Mouse (Mus musculus) urinary bladder, postnatal 10 days (tissue): ENCODE results near the gene Cltb.

Experiments
- DNase-seq: peaks from one replicate; pipeline ENCODE4 v3.0.0; 2022; ENCODE audit warnings: low spot score

The Cltb gene

DNA sequence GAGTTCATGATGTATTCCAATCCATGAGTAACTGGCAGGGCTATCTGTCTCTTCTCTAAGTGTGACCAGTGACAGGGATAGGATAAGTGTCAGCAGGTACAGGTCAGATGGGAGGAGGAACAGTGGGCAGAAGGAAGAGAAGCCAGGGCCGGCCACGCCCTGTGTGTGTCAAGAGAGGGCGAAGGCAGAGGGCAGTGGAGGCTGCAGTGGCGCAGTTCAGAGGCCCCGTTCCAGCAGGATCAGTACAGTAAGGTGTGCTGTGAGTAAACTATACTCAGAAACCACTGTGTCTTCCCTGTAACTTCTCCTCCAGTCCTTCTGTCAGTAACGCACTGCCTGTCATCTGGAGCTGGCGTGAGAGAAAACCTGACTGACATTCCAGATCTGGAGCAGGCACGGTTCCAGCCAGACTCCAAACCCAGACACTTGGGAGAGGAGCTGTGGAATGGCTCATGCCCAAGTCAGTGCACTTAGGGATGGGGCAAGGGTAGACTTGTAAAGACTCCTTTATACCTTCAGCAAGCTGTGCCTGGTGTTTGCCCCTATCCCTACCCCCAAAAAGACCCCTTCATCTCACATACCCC is 14.9 kb downstream of the Cltb start:
- no peak for DNase-seq

DNA sequence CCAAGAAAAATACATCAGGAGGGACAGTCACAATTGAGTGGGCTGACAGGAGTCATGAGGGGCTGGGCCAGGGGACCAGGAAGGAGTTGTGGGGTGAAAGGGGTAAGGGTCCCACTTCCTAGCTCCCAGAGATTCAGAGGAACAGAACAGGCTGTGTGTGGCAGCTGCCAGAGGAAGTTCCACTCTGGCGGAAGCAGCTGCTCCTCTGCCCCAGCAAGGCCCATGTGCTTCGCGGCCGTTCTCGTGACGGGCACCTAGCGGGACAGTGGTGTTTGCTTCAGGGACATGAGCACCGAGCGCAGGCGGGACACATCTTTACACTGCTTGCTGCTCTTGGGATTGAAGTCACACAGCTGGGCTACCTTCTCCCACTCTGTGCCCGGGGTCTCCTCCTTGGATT is 17.5 kb downstream of the Cltb start:
- no peak for DNase-seq

DNA sequence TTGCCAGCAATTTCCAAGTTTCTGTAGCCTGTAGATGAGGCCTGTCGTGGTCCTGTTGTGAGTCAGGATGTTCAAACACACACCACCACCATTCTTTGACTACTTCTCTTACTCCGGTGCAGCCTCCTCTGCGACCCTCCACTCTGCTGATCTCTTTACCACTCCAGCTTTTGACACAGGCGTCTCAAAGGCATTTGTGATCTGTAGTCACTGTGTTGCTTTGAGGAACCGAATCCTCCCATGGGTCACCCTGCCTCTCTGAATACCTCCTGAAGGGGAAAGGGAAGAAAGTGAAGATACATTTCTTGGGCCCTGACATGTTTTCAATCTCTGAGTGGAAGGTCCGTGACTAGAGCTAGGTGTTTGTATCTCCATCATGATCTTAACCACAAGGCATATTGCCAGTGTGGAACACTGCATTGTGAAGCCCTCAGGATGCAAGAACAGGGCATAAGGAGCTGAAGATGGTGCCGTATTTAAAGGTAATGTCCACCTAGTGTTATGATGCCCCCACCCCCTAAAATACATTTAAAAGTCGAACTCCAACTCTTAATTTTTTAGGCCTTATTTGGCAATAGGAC is 19.3 kb downstream of the Cltb start:
- no peak for DNase-seq

DNA sequence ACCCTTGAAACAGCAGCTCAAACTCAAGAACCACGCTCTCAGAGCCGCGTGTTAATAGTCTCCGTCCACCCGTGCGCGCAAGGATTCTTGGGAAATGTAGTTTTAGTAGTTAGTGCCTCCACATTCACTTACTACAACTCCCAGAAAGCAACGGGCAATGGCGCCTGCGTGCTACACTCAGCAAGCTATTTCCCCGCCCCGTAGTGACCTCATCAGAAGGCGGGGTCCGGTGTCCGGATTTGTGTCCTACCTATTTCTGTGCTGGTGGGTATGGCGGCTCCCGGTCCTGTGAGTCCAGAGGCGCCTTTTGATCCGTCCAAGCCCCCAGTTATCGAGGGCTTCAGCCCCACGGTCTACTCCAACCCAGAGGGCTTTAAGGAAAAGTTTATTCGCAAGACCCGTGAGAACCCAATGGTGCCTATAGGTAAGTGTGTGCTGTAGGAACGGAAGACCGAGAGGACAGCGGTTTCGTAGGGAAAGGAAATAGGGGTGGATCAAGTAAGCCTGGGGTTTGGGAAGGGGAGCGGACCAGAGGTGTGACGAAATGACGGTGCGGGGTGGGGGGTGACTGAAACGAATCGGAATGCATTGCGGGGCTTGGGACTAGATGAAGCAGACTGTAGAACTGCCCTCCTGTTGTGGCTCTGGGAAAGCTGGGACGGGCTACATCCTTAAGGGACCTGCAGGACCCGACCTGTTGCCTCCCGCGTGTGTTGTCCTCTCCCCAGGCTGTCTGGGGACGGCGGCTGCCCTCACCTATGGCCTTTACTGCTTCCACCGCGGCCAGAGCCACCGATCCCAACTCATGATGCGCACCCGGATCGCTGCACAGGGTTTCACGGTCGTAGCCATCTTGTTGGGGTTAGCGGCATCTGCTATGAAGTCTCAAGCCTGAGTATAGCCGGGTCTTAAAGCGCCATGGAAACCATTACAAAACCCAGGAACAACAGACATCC is 20.9 kb downstream of the Cltb start, which contains the start of the genes Nop16 and Higd2a:
Gene Nop16 (minus strand): TSS at position 95 of the 956 bp plus-strand sequence.
Gene Higd2a (plus strand): TSS at position 212 of the 956 bp plus-strand sequence.
- DNase-seq = peak; percentile 75

DNA sequence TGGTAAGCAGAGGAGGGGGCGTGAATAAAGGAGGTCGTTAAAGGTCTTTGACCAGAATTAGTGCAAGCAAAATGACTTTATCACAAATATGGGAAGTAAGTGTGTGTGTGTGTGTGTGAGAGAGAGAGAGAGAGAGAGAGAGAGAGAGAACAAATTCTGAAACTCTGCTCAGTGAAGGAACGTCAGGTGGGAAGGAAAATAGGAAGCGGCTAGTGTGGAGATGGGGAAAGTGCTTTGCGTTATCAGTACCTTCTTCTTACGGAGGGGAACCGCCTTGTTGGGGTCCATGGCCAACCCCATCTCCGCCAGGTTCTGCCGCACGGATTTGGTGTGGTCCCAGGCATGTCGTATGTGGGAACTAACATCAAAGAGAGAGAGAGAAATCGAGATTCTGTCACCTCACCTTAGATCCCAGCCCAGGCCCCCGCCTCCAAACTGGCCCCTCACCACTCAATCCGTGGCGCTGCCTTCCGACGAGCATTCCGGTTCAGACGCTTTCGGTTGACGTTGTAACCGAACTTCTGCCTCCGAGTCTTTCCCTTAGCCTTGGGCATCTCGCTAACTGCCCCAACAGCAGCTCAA is 21.6 kb downstream of the Cltb start:
- DNase-seq = no peak

DNA sequence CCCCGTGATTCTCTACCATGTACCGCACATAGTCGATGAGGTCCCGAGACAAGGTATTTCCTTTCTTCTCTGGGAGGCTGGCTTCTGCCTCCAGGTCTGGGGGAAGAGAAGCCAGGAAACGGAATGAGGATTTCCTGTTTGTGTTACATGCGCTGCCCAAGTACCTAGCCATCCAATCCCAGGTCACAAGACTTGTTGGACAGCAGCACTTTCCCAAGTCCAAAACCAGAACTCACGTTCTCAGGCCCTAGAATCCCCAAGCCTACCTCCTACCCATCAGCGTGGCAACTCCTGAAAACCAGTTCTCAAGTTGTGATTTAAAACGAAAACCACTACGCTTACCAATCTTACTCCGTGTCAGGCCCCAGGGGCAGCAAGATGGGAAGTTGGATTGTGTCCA is 25.3 kb downstream of the Cltb start:
- DNase-seq = no peak

DNA sequence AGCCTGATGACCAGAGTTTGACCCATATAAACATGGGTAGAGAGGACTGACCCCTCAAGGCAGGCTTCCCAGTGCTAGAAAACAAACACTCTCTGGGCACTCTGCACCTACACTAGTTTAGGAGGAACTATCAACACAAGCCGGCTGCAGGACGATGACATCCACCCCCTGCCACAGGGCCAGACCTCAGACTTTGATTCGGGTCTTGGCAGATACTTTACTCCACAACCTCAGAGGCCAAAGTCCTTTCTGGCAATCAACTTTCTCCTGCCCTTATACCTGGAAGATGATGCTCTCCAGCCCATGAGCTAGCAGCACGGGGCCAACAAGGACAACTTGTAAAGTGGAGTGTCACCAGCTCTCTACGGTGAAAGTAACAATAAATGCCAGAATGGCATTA is 28.3 kb downstream of the Cltb start:
- DNase-seq = no peak

DNA sequence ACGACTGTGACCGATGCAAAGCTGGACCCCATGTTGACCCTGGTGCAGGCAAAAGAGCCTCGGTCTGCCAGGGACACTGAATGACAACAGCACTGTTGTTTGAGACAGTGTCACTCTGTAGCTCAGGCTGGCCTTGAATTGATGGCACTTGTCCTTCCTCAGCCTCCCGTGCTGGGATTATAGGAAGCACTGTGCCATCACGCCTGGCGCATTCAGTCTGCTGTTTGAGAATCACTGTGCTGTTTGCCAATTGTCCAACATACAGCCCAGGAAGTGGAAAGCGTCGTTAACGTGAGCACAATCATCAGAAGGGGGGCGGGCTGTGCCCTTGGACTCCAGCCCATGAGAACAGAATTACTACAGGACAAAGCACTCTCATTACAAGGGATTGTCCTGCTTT is 29.0 kb downstream of the Cltb start:
- DNase-seq = no peak

DNA sequence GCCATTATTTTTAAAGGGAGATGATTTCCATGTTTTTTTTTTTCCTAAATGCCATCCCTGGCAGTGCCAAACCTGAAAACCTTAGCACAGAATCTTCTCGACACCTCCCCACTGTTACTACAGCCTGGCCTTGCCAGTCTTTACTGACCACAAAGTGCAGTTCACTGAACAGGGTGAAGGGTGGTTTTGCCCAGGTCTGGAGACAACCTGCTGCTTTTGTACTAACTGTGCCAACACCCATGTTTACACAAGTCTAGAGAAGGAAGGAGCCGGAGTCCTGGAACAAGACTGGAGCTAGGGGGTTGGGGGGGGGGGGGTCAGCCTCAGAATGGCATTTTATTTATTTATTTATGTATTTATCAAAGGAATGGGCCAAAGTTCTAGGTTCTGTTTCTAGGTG is 29.8 kb downstream of the Cltb start:
- DNase-seq = no peak

DNA sequence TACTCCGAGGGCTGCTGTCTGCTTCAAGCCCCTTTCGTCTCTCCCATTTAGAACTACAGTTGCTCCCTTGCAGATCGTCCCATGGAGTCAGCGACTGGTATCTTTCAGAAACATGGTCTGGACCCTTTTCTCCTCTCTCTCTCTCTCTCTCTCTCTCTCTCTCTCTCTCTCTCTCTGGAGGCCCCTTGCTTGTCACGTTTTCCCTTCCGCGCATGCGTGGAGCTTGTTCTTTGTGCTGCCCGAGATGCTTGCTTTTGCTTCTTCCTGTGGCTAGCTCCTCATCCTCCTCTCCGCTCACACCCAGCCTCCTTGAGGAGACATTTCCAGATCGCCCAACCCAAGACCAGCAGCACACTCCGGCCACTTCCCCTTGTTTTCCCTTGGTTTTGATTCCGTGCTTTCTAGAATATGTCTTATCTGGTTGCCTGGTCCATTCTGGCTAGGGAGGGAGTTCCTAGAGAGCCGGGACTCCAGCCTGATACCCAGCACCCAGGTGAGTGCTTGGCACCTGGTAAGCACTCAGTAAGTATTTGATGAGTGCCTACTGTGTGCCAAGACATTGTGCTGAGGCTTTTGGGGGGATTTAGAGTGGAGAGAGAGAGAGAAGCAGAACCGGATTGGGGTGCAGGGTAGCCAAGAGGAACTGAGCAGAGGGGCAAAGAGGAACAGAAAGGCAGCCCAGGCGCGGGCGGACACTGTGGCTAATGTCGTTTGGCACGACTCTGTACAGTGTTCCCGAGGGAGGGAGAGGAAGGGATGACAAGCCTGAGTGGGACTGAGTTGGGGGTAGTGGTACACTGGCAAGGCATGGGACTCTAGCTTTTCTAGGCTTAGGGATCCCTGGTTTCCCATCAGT is 33.3 kb downstream of the Cltb start:
- DNase-seq = no peak

DNA sequence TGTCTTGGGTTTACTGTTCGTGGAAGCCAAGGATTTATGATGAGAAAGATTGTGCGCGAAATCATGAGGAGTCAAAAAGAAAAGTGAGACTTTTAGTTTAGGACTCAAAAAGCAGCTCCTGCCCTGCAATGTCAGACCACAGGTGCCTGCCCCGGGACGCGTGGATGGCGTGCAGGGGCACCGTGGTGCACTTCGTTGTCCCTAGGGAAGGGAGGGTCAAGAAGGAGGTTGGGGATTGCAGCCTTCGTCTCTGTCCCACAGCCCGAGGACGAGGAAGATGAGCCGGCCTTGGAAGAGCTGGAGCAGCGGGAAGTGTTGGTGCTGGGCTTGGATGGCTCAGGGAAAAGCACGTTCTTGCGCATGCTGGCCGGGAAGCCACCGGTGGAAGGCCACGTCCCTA is 35.7 kb downstream of the Cltb start:
- DNase-seq = no peak

DNA sequence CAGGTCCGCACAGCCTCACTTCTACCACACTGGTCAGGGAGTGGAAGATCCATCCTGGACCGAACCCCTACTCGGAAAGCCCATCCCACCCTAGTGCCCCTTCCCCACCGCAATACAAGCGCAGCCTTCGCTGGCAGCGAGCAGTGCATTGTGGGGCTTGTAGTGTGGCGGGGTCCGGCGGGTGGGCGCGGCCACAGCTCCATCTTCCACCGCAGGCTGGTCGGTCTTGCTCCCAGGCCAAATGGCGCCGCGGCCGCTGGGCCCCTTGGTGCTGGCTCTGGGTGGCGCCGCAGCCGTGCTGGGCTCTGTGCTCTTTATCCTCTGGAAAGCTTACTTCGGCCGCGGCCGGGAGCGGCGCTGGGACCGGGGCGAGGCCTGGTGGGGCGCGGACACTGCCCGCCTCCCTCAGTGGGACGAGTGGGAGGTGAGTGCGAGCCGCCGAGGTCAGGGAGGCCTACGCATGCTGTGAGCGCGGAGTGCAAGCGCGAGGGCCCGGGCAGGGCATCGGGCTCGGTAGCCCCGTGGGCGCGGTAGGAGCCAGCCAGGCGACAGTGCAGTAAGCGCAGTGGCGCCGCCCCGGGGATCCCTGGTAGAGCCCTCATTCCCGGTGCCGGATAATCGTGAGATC is 36.2 kb downstream of the Cltb start, which contains the start of gene Arl10:
Gene Arl10 (plus strand): TSS at position 162 of the 628 bp plus-strand sequence.
- DNase-seq = peak; percentile 41

DNA sequence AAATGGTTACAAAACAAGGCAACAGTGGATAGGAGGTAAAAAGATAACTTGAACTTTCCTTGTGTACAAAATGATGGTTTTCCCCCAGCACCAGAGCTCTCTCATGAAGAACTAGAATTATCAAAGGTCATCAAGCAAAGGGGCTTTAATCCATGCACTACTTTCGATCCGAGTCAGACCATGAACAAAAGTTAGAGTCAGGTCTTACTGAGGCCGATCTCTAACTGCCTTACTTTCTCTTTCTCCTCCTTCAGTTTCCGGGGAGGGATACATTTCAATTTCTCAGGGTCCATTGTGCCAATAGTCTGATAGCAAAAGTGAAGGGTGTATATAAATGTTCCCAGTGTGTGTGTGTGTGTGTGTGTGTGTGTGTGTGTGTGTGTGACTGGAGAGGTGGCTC is 38.5 kb downstream of the Cltb start:
- no peak for DNase-seq

DNA sequence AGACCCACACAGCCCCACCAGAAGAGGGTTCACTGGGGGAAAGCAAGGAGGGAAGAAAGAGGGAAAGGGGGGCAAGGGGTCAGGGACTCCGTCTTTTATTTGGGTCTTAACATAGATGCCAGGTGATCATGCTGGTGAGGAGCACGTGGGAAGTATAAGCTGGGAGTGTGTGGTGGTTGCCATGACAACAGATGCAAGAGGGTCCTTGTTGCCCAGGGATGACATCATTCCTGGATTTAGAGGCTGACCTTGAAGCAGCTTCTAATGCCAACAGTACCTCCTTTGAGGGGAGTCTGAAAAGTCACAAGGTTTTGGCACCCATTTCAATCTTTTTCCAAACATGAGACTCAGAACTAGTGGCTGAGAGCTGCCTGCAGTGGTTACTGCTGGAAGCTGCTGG is 39.5 kb downstream of the Cltb start:
- DNase-seq = no peak

DNA sequence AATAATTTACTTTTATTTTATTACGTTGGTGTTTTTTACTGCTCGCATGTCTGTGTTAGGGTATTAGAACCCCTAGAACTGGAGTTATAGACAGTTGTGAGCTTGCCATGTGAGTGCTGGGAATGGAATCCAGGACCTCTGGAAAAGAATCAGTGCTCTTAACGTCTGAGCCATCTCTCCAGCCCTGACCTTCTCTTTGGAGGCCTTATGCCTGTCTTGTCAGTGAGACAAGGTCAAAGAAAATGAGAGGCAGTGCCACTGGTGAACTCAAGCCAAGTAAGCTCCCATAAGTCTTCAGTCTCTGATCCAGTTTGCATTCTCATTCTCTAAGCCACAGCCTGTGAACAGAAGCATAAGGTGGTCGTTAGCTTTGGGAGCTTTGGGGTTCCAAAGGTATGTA is 40.4 kb downstream of the Cltb start:
- DNase-seq = no peak

DNA sequence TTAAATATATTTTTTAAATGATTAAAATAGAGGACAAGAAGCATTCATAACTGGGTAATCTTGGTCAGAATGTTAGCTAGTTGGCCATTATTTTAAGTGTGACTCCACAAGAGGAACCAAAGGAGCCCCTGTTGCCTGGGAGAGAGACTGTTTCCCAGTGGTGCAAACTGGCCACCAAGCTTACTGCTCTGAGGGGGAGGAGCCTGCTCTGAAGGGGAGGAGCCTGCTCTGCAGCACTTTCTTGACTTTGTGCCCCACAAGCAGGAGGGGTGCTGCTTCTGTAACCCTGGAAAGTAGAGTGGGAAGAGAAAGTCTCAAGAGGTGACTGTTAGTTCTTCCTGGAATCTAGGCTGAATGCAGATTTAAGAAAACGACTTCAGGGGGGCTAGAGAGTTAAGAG is 41.9 kb downstream of the Cltb start:
- no peak for DNase-seq

DNA sequence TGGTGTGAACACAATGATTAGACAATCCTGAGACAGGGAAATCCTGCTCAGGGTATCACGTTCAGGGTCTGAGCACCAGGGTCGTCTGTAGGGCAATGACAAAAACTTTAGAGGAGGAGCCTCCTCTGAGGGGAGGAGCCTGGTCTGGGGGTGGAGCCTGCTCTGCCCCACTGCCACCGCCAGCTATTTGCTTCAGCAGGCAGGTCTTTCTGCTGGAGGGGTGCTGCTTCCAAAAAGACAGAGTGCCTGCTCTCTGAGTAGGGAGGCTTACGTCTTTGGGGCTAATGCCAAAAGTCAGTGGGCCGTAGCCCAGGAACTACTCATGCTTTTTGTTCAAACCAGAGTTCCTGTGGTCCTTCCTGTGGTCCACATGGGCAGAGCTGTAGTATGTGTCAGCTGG is 42.8 kb downstream of the Cltb start:
- DNase-seq = no peak

DNA sequence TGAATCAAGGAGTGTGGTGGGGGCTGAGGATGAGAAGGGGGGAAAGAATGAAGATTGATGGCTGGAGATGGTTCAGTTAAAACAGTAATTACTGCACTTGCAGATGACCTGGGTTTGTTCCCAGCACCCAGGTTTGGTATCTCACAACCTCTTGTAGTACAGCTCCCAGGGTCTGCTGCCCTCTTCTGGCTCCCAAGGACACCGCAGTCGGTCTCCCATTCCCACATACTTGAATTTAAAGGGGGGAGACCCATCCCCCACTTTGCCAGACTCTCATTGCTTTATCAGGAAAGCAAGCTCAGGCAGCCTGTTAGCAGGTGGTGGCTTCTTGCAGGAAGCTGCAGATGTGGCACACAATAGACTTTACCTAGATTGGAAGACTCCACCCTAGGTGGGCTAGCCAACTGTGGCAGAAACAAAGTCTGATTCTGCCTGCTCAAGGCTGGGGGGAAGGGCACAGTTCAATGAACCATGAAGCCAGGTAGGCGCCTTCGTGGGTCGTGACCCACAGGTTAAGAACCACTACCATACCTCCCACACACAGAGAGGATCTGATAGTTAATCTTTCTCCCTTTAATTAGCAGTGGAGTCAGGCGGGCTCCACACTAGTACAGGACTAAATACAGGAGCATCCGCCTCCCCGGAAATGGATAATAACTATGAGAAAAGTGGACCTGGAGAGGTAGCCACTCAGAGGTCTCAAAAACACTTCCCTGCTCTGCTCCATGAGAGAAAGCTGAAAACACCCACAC is 45.4 kb downstream of the Cltb start:
- no peak for DNase-seq

DNA sequence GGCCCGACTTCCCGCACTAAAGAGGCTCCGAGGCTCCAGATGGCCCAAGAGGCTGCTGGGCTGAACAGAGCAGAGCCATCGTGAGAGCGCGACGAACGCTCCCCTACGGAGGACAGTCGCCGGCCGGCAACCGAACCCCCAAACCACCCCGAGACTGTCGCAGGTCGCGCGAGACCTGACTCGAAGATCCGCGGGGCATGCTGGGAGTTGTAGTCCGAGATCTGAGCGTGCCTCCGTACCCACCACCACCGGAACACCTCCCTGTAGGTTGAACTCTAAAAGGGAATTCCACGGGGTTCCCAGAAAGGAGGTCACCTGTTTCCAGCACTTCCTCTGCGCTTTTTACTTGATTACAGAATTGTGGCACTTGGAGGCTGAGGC is 46.0 kb downstream of the Cltb start, which contains the start of gene 4833439L19Rik:
Gene 4833439L19Rik (minus strand): TSS at position 235 of the 381 bp plus-strand sequence.
- peak; percentile 86 for DNase-seq
